Mouse (Mus musculus) ES-Bruce4 (cell line): Measurements from ENCODE around the gene Aak1.

Experiments used
- CTCF ChIP-seq: IDR thresholded peaks from one replicate; pipeline ENCODE4 v1.8.1; 2011; ENCODE audit warnings: low read depth, low read length
- POLR2A ChIP-seq: IDR thresholded peaks from one replicate; pipeline ENCODE4 v1.8.1; 2011; ENCODE audit warnings: low read length; ENCODE audit not compliant: insufficient read depth

GRCm38 (mm10) chr6:86870335-86870734 lies 21.0 kb downstream of the Aak1 start:
- TF ChIP-seq POLR2A, result no peak
- no peak for TF ChIP-seq CTCF
